In genomic region chr11:50540136-50540535, GRCm38 (mm10) we compare ENCODE assay signal across 13 mouse cellular contexts.
A peak's percentile ranks its signal among the peaks of the same experiment; 100 is the strongest.
DNase-seq lines count a peak whose midpoint lies in the region; ATAC-seq lines count a peak whose summit lies in the region.
"Had no signal": no experiment of that assay in that cellular context is flagged by ENCODE, and none has a peak within 500 bp of the region (broad histone marks: within the 10 kb centered on the region; RNA-seq: fewer than 3 reads in every experiment).

No protein-coding gene starts in this region.

- no peak overlapping the region for H3K9ac ChIP-seq in forebrain, embryonic 14.5 days (ENCODE audit: low read length)
- H3K9ac ChIP-seq in forebrain, embryonic 11.5 days (ENCODE audit: low read length), result no peak overlapping the region

- no peaks in the 10 kb centered on the region for H3K36me3 ChIP-seq in forebrain, embryonic 14.5 days (ENCODE audit: control insufficient read depth, insufficient read depth, low read length)
- H3K36me3 ChIP-seq in forebrain, embryonic 11.5 days (ENCODE audit: control insufficient read depth, insufficient read depth, low read length), result no peaks in the 10 kb centered on the region
- H3K36me3 ChIP-seq: forebrain, embryonic 10.5 days had no signal

- DNase-seq in forebrain, embryonic 14.5 days (ENCODE audit: low spot score), result peak; percentile 28
- no peak for DNase-seq in forebrain, embryonic 11.5 days (ENCODE audit: low spot score)
- DNase-seq in urinary bladder, postnatal 14 days (ENCODE audit: low spot score), result peak; percentile 43
- no peak for DNase-seq in urinary bladder, adult 2 months (ENCODE audit: low spot score)
- peak; percentile 42 to 50 for DNase-seq in heart, postnatal 14 days
- peak; percentile 80 for DNase-seq in testis, postnatal 14 days (ENCODE audit: low spot score)
- no peak for DNase-seq in kidney, postnatal 10 days
- DNase-seq in embryo, embryonic 10.5 days (ENCODE audit: low spot score), result no peak
- DNase-seq: liver had no signal

- H3K4me3 ChIP-seq in forebrain, embryonic 14.5 days (ENCODE audit: low read depth, low read length), result no peak overlapping the region
- no peak overlapping the region for H3K4me3 ChIP-seq in forebrain, embryonic 11.5 days (ENCODE audit: low read depth, low read length)
- H3K4me3 ChIP-seq: forebrain, embryonic 10.5 days had no signal

- 68% methylated on average over 11 of the region's 11 CpGs for WGBS in forebrain, embryonic 14.5 days
- 92% methylated on average over 11 of the region's 11 CpGs for WGBS in forebrain, embryonic 11.5 days

- ATAC-seq in forebrain, embryonic 14.5 days, result no peak
- ATAC-seq in forebrain, embryonic 11.5 days (replicated peaks; ENCODE audit: low FRiP score), result no peak

- H3K9me3 ChIP-seq in forebrain, embryonic 14.5 days (replicated peaks; ENCODE audit: control insufficient read depth, low read length), result no peaks in the 10 kb centered on the region
- no peaks in the 10 kb centered on the region for H3K9me3 ChIP-seq in forebrain, embryonic 11.5 days (ENCODE audit: control insufficient read depth, low read length)

- H3K27ac ChIP-seq in forebrain, embryonic 14.5 days (ENCODE audit: low read depth, low read length), result no peak overlapping the region
- H3K27ac ChIP-seq in forebrain, embryonic 11.5 days (ENCODE audit: low read depth, low read length), result no peak overlapping the region
- H3K27ac ChIP-seq: forebrain, embryonic 10.5 days; kidney, postnatal 0 days; stomach, postnatal 0 days had no signal

- no peaks in the 10 kb centered on the region for H3K4me1 ChIP-seq in forebrain, embryonic 14.5 days (ENCODE audit: control insufficient read depth, insufficient read depth, low read length)
- no peaks in the 10 kb centered on the region for H3K4me1 ChIP-seq in forebrain, embryonic 11.5 days (replicated peaks; ENCODE audit: control insufficient read depth, insufficient read depth, low read length)
- H3K4me1 ChIP-seq: forebrain, embryonic 10.5 days had no signal

- intact Hi-C loops in heart, postnatal 14 days (cut with DNase I), result no loop called here

- no peaks in the 10 kb centered on the region for H3K27me3 ChIP-seq in forebrain, embryonic 14.5 days (replicated peaks; ENCODE audit: control insufficient read depth, insufficient read depth, low read length)
- no peaks in the 10 kb centered on the region for H3K27me3 ChIP-seq in forebrain, embryonic 11.5 days (ENCODE audit: control insufficient read depth, insufficient read depth, low read length)

- no peak overlapping the region for H3K4me2 ChIP-seq in forebrain, embryonic 14.5 days (ENCODE audit: low read length)
- H3K4me2 ChIP-seq in forebrain, embryonic 11.5 days (ENCODE audit: low read depth, low read length, severe bottlenecking), result no peak overlapping the region
- H3K4me2 ChIP-seq: midbrain, embryonic 11.5 days had no signal

Comparison
In these comparisons a context has a peak if more than half of its experiments do, and no peak if none do; other contexts are left out.
1. DNase-seq: peak in forebrain, embryonic 14.5 days (single experiment), urinary bladder, postnatal 14 days (single experiment), heart, postnatal 14 days (2 of 2) and testis, postnatal 14 days (single experiment); none in forebrain, embryonic 11.5 days (single experiment), urinary bladder, adult 2 months (single experiment), kidney, postnatal 10 days (single experiment) and embryo, embryonic 10.5 days (single experiment).